Mouse (Mus musculus): ENCODE measurements around the gene Abcc1. TPM values are rescaled to one million over a fixed set of nuclear protein-coding genes. Genes with fewer than 3 reads are reported as not detected.
A peak's percentile ranks its signal among the peaks of the same experiment; 100 is the strongest.

Gene Abcc1
- polyA plus RNA-seq, 1 experiment from 2014 or later: 7.6 TPM

GRCm38 (mm10) chr16:14360931-14361330 lies 427 bp upstream of the Abcc1 start:
- H3K4me3 ChIP-seq: peak overlapping the region; percentile 63
- no peak overlapping the region for H3K27ac ChIP-seq (replicated peaks)
- no peaks in the 10 kb centered on the region for H3K27me3 ChIP-seq
- peak overlapping the region; percentile 95 for H3K4me2 ChIP-seq (replicated peaks)
- ATAC-seq (ENCODE audit: low FRiP score, low read depth): no peak
- peaks cover 8% of the 10 kb centered on the region; the same call in 1 of the 2 replicates for H3K4me1 ChIP-seq
- H3K9ac ChIP-seq (replicated peaks): peak overlapping the region; percentile 70
- WGBS: 1% methylated on average over 7 of the region's 7 CpGs
- H3K9me3 ChIP-seq: no peaks in the 10 kb centered on the region
- H3K36me3 ChIP-seq: no peaks in the 10 kb centered on the region

GRCm38 (mm10) chr16:14362099-14362820 lies 902 bp downstream of the Abcc1 start:
- peaks cover 8% of the 10 kb centered on the region; the same call in 1 of the 2 replicates for H3K4me1 ChIP-seq
- no peak for ATAC-seq (ENCODE audit: low FRiP score, low read depth)
- no peaks in the 10 kb centered on the region for H3K27me3 ChIP-seq
- WGBS: 28% methylated on average over 7 of the region's 7 CpGs
- no peaks in the 10 kb centered on the region for H3K9me3 ChIP-seq
- H3K4me2 ChIP-seq (replicated peaks): peak overlapping the region; percentile 95
- no peak overlapping the region for H3K27ac ChIP-seq (replicated peaks)
- H3K9ac ChIP-seq (replicated peaks): peak overlapping the region; percentile 70
- H3K36me3 ChIP-seq: no peaks in the 10 kb centered on the region
- peak overlapping the region; percentile 63 for H3K4me3 ChIP-seq

GRCm38 (mm10) chr16:14363496-14363895 lies 2.1 kb downstream of the Abcc1 start:
- Histone ChIP-seq H3K4me2 (replicated peaks) (no peak overlapping the region), H3K9me3 (no peaks in the 10 kb centered on the region), H3K4me3 (no peak overlapping the region), H3K9ac (replicated peaks) (no peak overlapping the region), H3K4me1 (peaks cover 8% of the 10 kb centered on the region; the same call in 1 of the 2 replicates), H3K36me3 (no peaks in the 10 kb centered on the region), H3K27me3 (no peaks in the 10 kb centered on the region), H3K27ac (replicated peaks) (no peak overlapping the region)
- ATAC-seq (ENCODE audit: low FRiP score, low read depth): no peak
- 97% methylated on average over 3 of the region's 3 CpGs for WGBS

GRCm38 (mm10) chr16:14364066-14364465 lies 2.7 kb downstream of the Abcc1 start:
- Histone ChIP-seq H3K36me3 (no peaks in the 10 kb centered on the region), H3K9me3 (no peaks in the 10 kb centered on the region), H3K27me3 (no peaks in the 10 kb centered on the region), H3K9ac (replicated peaks) (no peak overlapping the region), H3K4me3 (no peak overlapping the region), H3K4me2 (replicated peaks) (no peak overlapping the region), H3K27ac (replicated peaks) (no peak overlapping the region), H3K4me1 (peaks cover 8% of the 10 kb centered on the region; the same call in 1 of the 2 replicates)
- ATAC-seq (ENCODE audit: low FRiP score, low read depth): no peak
- WGBS: 93% methylated on average over 6 of the region's 6 CpGs

- Histone ChIP-seq H3K4me1 (peaks cover 8% of the 10 kb centered on the region; the same call in 1 of the 2 replicates), H3K4me3 (no peak overlapping the region), H3K9me3 (no peaks in the 10 kb centered on the region), H3K36me3 (no peaks in the 10 kb centered on the region), H3K9ac (replicated peaks) (no peak overlapping the region), H3K27me3 (no peaks in the 10 kb centered on the region), H3K4me2 (replicated peaks) (no peak overlapping the region), H3K27ac (replicated peaks) (no peak overlapping the region)
- 77% methylated on average over 4 of the region's 4 CpGs for WGBS
- no peak for ATAC-seq (ENCODE audit: low FRiP score, low read depth)
Observed at GRCm38 (mm10) chr16:14365457-14365856, 4.1 kb downstream of the Abcc1 start.

- Histone ChIP-seq H3K4me1 (peaks cover 8% of the 10 kb centered on the region; the same call in 1 of the 2 replicates), H3K4me3 (no peak overlapping the region), H3K27ac (replicated peaks) (no peak overlapping the region), H3K36me3 (no peaks in the 10 kb centered on the region), H3K27me3 (no peaks in the 10 kb centered on the region), H3K9ac (replicated peaks) (no peak overlapping the region), H3K9me3 (no peaks in the 10 kb centered on the region), H3K4me2 (replicated peaks) (no peak overlapping the region)
- no peak for ATAC-seq (ENCODE audit: low FRiP score, low read depth)
- WGBS: 100% methylated on average over 1 of the region's 1 CpGs
Observed at GRCm38 (mm10) chr16:14366017-14366416, 4.7 kb downstream of the Abcc1 start.

GRCm38 (mm10) chr16:14371367-14371766 lies 10.0 kb downstream of the Abcc1 start:
- no peaks in the 10 kb centered on the region for H3K36me3 ChIP-seq
- H3K27ac ChIP-seq (replicated peaks): no peak overlapping the region
- WGBS: 92% methylated on average over 1 of the region's 1 CpGs
- no peaks in the 10 kb centered on the region for H3K9me3 ChIP-seq
- peaks cover 3% of the 10 kb centered on the region; the same call in 1 of the 2 replicates for H3K4me1 ChIP-seq
- no peak for ATAC-seq (ENCODE audit: low FRiP score, low read depth)
- no peak overlapping the region for H3K9ac ChIP-seq (replicated peaks)
- H3K27me3 ChIP-seq: no peaks in the 10 kb centered on the region
- no peak overlapping the region for H3K4me3 ChIP-seq
- H3K4me2 ChIP-seq (replicated peaks): no peak overlapping the region

- Histone ChIP-seq H3K4me1 (peaks cover 3% of the 10 kb centered on the region; the same call in 1 of the 2 replicates), H3K27me3 (no peaks in the 10 kb centered on the region), H3K36me3 (no peaks in the 10 kb centered on the region), H3K9me3 (no peaks in the 10 kb centered on the region), H3K4me3 (no peak overlapping the region), H3K4me2 (replicated peaks) (no peak overlapping the region), H3K27ac (replicated peaks) (no peak overlapping the region), H3K9ac (replicated peaks) (no peak overlapping the region)
- no peak for ATAC-seq (ENCODE audit: low FRiP score, low read depth)
- WGBS: 94% methylated on average over 1 of the region's 1 CpGs
Observed at GRCm38 (mm10) chr16:14372382-14372781, 11.0 kb downstream of the Abcc1 start.

GRCm38 (mm10) chr16:14372817-14373301 lies 11.5 kb downstream of the Abcc1 start:
- no peak overlapping the region for H3K9ac ChIP-seq (replicated peaks)
- no peaks in the 10 kb centered on the region for H3K36me3 ChIP-seq
- H3K27ac ChIP-seq (replicated peaks): no peak overlapping the region
- 78% methylated on average over 4 of the region's 4 CpGs for WGBS
- H3K4me2 ChIP-seq (replicated peaks): no peak overlapping the region
- no peaks in the 10 kb centered on the region for H3K9me3 ChIP-seq
- no peaks in the 10 kb centered on the region for H3K27me3 ChIP-seq
- H3K4me3 ChIP-seq: no peak overlapping the region
- no peak for ATAC-seq (ENCODE audit: low FRiP score, low read depth)
- peaks cover 3% of the 10 kb centered on the region; the same call in 1 of the 2 replicates for H3K4me1 ChIP-seq

- no peak overlapping the region for H3K4me3 ChIP-seq
- 88% methylated on average over 1 of the region's 1 CpGs for WGBS
- H3K4me2 ChIP-seq (replicated peaks): no peak overlapping the region
- H3K36me3 ChIP-seq: no peaks in the 10 kb centered on the region
- no peaks in the 10 kb centered on the region for H3K9me3 ChIP-seq
- H3K9ac ChIP-seq (replicated peaks): no peak overlapping the region
- ATAC-seq (ENCODE audit: low FRiP score, low read depth): no peak
- H3K27me3 ChIP-seq: no peaks in the 10 kb centered on the region
- H3K4me1 ChIP-seq: peaks cover 3% of the 10 kb centered on the region; the same call in 1 of the 2 replicates
- no peak overlapping the region for H3K27ac ChIP-seq (replicated peaks)
Observed at GRCm38 (mm10) chr16:14375942-14376341, 14.6 kb downstream of the Abcc1 start.

- Histone ChIP-seq H3K4me3 (no peak overlapping the region), H3K27me3 (no peaks in the 10 kb centered on the region), H3K9me3 (no peaks in the 10 kb centered on the region), H3K36me3 (no peaks in the 10 kb centered on the region), H3K4me1 (peaks cover 3% of the 10 kb centered on the region; the same call in 1 of the 2 replicates), H3K4me2 (replicated peaks) (no peak overlapping the region), H3K27ac (replicated peaks) (no peak overlapping the region), H3K9ac (replicated peaks) (no peak overlapping the region)
- WGBS: 86% methylated on average over 2 of the region's 2 CpGs
- ATAC-seq (ENCODE audit: low FRiP score, low read depth): no peak
Observed at GRCm38 (mm10) chr16:14376352-14376751, 15.0 kb downstream of the Abcc1 start.

GRCm38 (mm10) chr16:14377321-14377720 lies 16.0 kb downstream of the Abcc1 start:
- 93% methylated on average over 2 of the region's 2 CpGs for WGBS
- H3K27me3 ChIP-seq: no peaks in the 10 kb centered on the region
- no peak for ATAC-seq (ENCODE audit: low FRiP score, low read depth)
- no peaks in the 10 kb centered on the region for H3K36me3 ChIP-seq
- no peaks in the 10 kb centered on the region for H3K9me3 ChIP-seq
- H3K4me2 ChIP-seq (replicated peaks): no peak overlapping the region
- H3K4me1 ChIP-seq: peaks cover 3% of the 10 kb centered on the region; the same call in 1 of the 2 replicates
- H3K4me3 ChIP-seq: no peak overlapping the region
- H3K9ac ChIP-seq (replicated peaks): no peak overlapping the region
- H3K27ac ChIP-seq (replicated peaks): no peak overlapping the region
